In genomic region chr19:5804371-5804899, GRCm38 (mm10) we compare ENCODE assay signal across 8 mouse cellular contexts. TPM values are rescaled to one million over a fixed set of nuclear protein-coding genes. Genes with fewer than 3 reads are reported as not detected.
DNase-seq lines count a peak whose midpoint lies in the region; ATAC-seq and TF ChIP-seq lines count a peak whose summit lies in the region.

No protein-coding gene starts in this region.

- no peak overlapping the region; the same call in 1 of the 2 replicates for H3K4me3 ChIP-seq in kidney, adult 2 months (ENCODE audit: insufficient read depth, low read depth, low read length)
- H3K4me3 ChIP-seq in C2C12 (ENCODE audit: insufficient read depth, poor library complexity, severe bottlenecking), result no peak overlapping the region
- no peak overlapping the region for H3K4me3 ChIP-seq in cortical plate, adult 2 months (ENCODE audit: insufficient read depth, low read length)
- peak overlapping the region; percentile 95; the same call in 1 of the 2 replicates for H3K4me3 ChIP-seq in hindbrain, embryonic 14.5 days (replicated peaks; ENCODE audit: low read length)
- H3K4me3 ChIP-seq in midbrain, embryonic 15.5 days, result no peak overlapping the region

- no peak for ATAC-seq in hindbrain, embryonic 14.5 days (ENCODE audit: low FRiP score)
- ATAC-seq in midbrain, embryonic 15.5 days (replicated peaks), result no peak
- ATAC-seq in megakaryocyte progenitor cell, adult 5-6 weeks (replicated peaks; ENCODE audit: poor library complexity), result no peak

- peaks cover 11% of the 10 kb centered on the region for H3K36me3 ChIP-seq in kidney, adult 2 months (ENCODE audit: control insufficient read depth, insufficient read depth, low read length)
- H3K36me3 ChIP-seq in C2C12 (ENCODE audit: control insufficient read depth, insufficient read depth), result peaks cover 20% of the 10 kb centered on the region
- no peaks in the 10 kb centered on the region for H3K36me3 ChIP-seq in hindbrain, embryonic 14.5 days (replicated peaks; ENCODE audit: control insufficient read depth, insufficient read depth)
- no peaks in the 10 kb centered on the region for H3K36me3 ChIP-seq in midbrain, embryonic 15.5 days (replicated peaks)

- H3K9me3 ChIP-seq in hindbrain, embryonic 14.5 days (ENCODE audit: control insufficient read depth, low read length), result no peaks in the 10 kb centered on the region
- H3K9me3 ChIP-seq in midbrain, embryonic 15.5 days, result no peaks in the 10 kb centered on the region

- TF ChIP-seq CTCF in kidney, adult 2 months (conservative IDR thresholded peaks at IDR 0.05; ENCODE audit: insufficient read depth, insufficient read length, low read depth, low read length), result no peak
- TF ChIP-seq CTCF in C2C12 (IDR thresholded peaks at IDR 0.05; ENCODE audit: control insufficient read depth, insufficient read depth, insufficient read length), result no peak
- TF ChIP-seq CTCF in cortical plate, adult 2 months (IDR thresholded peaks at IDR 0.05; ENCODE audit: extremely low read depth, insufficient read depth, low read length), result no peak

- no peaks in the 10 kb centered on the region for H3K27me3 ChIP-seq in kidney, adult 2 months (replicated peaks; ENCODE audit: control insufficient read depth, insufficient read depth, low read length)
- no peaks in the 10 kb centered on the region for H3K27me3 ChIP-seq in C2C12 (ENCODE audit: control insufficient read depth, insufficient read depth, insufficient read length)
- no peaks in the 10 kb centered on the region for H3K27me3 ChIP-seq in hindbrain, embryonic 14.5 days (ENCODE audit: control insufficient read depth, insufficient read depth, low read length)
- no peaks in the 10 kb centered on the region for H3K27me3 ChIP-seq in midbrain, embryonic 15.5 days (replicated peaks)

- peaks cover 42% of the 10 kb centered on the region for H3K4me1 ChIP-seq in kidney, adult 2 months (ENCODE audit: control insufficient read depth, insufficient read depth, low read length)
- H3K4me1 ChIP-seq in cortical plate, adult 2 months (ENCODE audit: control insufficient read depth, insufficient read depth, low read length), result peaks cover 17% of the 10 kb centered on the region
- peaks cover 33% of the 10 kb centered on the region for H3K4me1 ChIP-seq in hindbrain, embryonic 14.5 days (replicated peaks; ENCODE audit: control insufficient read depth, insufficient read depth, low read length)
- H3K4me1 ChIP-seq in midbrain, embryonic 15.5 days, result peaks cover 27% of the 10 kb centered on the region

- peak overlapping the region; percentile 66 for H3K4me2 ChIP-seq in hindbrain, embryonic 14.5 days (replicated peaks)
- peak overlapping the region; percentile 88 for H3K4me2 ChIP-seq in midbrain, embryonic 15.5 days

- H3K79me2 ChIP-seq in C2C12 (ENCODE audit: control insufficient read depth, insufficient read depth), result peaks cover 43% of the 10 kb centered on the region

- peak overlapping the region; percentile 99 for H3K9ac ChIP-seq in hindbrain, embryonic 14.5 days
- H3K9ac ChIP-seq in midbrain, embryonic 15.5 days, result peak overlapping the region; percentile 51

- peak; percentile 50 for DNase-seq in kidney, adult 2 months
- DNase-seq in kidney, adult 9 months, result no peak
- DNase-seq in hindbrain, embryonic 14.5 days (ENCODE audit: low spot score), result no peak
- no peak for DNase-seq in spleen, adult 12 weeks (ENCODE audit: low spot score)

- peaks cover 29% of the 10 kb centered on the region for H3K79me3 ChIP-seq in C2C12 (ENCODE audit: low read depth)

- 29% methylated on average over 8 of the region's 8 CpGs for WGBS in kidney, adult 2 months
- WGBS in hindbrain, embryonic 14.5 days, result 38% methylated on average over 8 of the region's 8 CpGs
- WGBS in midbrain, embryonic 15.5 days, result 43% methylated on average over 8 of the region's 8 CpGs

- peak overlapping the region; percentile 99 for H3K27ac ChIP-seq in kidney, adult 2 months (ENCODE audit: insufficient read depth, low read depth, low read length)
- peak overlapping the region; percentile 98 for H3K27ac ChIP-seq in cortical plate, adult 2 months (ENCODE audit: insufficient read depth, low read length)
- peak overlapping the region; percentile 100 for H3K27ac ChIP-seq in hindbrain, embryonic 14.5 days
- H3K27ac ChIP-seq in midbrain, embryonic 15.5 days, result peak overlapping the region; percentile 100

- no peak for TF ChIP-seq POLR2A in kidney, adult 2 months (IDR thresholded peaks at IDR 0.05; ENCODE audit: low read depth, low read length)
- TF ChIP-seq POLR2A in cortical plate, adult 2 months (IDR thresholded peaks at IDR 0.05; ENCODE audit: extremely low read depth, insufficient read depth, low read length), result no peak

- peak overlapping the region; percentile 5 for H3ac ChIP-seq in C2C12 (ENCODE audit: control insufficient read depth, insufficient read length, low read depth)

TF ChIP-seq in C2C12, 6 proteins besides CTCF, POLR2A, EP300 and RAD21:
- TF ChIP-seq MAX (IDR thresholded peaks at IDR 0.05) (no peak), FOSL1 (IDR thresholded peaks at IDR 0.05; ENCODE audit: insufficient read depth, low read length, poor library complexity, severe bottlenecking) (no peak), CEBPB (IDR thresholded peaks at IDR 0.05; ENCODE audit: low read depth) (no peak)

RNA-seq across cellular contexts. Expression of gene Scyl1, which starts 33.2 kb away (rescaled TPM):
- 107 and 134 TPM in 2 replicates for polyA plus RNA-seq in kidney, adult 2 months (2012; rRNA removed)
- 69.6 TPM for polyA plus RNA-seq in C2C12 (2012; fragmentation: generic; extraction: Trizol)
- polyA plus RNA-seq in cortical plate, adult 2 months (2012; rRNA removed), result 120 and 124 TPM in 2 replicates
- polyA plus RNA-seq in hindbrain, embryonic 14.5 days (2014; fragmentation: Nextera tagmentation; extraction: Ambion mirVana), result 73.5 and 76.7 TPM in 2 replicates
- polyA plus RNA-seq in midbrain, embryonic 15.5 days (2015; fragmentation: Nextera tagmentation; extraction: Ambion mirVana), result 87.6 and 94.7 TPM in 2 replicates
- total RNA-seq in megakaryocyte progenitor cell, adult 5-6 weeks (2015), result 15.7 and 19.9 TPM in 2 replicates
- 23.9 and 28.2 TPM in 2 replicates for total RNA-seq in megakaryocyte progenitor cell, adult 5-6 weeks (2017)
